Mouse (Mus musculus) midbrain, embryonic 11.5 days (tissue): ENCODE data around the gene Txndc15. TPM values are rescaled to one million over a fixed set of nuclear protein-coding genes. Genes with fewer than 3 reads are reported as not detected.

Experiments
- ATAC-seq: fragments of 200-750 bp; cut with Nextera tagmentation; 2 replicates; pipeline ENCODE4 v1.8.0; 2017; ENCODE audit warnings: moderate TSS enrichment, moderate library complexity; ENCODE audit not compliant: low FRiP score
- DNase-seq: peaks from one replicate; pipeline ENCODE4 v3.0.0; 2015; ENCODE audit warnings: low spot score; ENCODE audit errors: missing footprints
- H3K27ac ChIP-seq: fragments of 300-500 bp; sonication (generic); 2 replicates; pipeline ENCODE4 v1.5.1; 2014; ENCODE audit warnings: low read depth, low read length
- H3K27me3 ChIP-seq: fragments of 300-500 bp; sonication (generic); 2 replicates; pipeline ENCODE4 v1.6.1; 2014; ENCODE audit warnings: mild to moderate bottlenecking, low read length, moderate library complexity, mixed read lengths; ENCODE audit not compliant: control insufficient read depth, insufficient read depth
- H3K36me3 ChIP-seq: fragments of 300-500 bp; sonication (generic); 2 replicates; pipeline ENCODE4 v1.6.1; 2014; ENCODE audit warnings: mild to moderate bottlenecking, low read length, moderate library complexity, mixed read lengths; ENCODE audit not compliant: control insufficient read depth, insufficient read depth
- H3K4me1 ChIP-seq: fragments of 300-500 bp; sonication (generic); 2 replicates; pipeline ENCODE4 v1.6.1; 2014; ENCODE audit warnings: low read length; ENCODE audit not compliant: control insufficient read depth, insufficient read depth
- H3K4me2 ChIP-seq: fragments of 300-500 bp; sonication (generic); 2 replicates; pipeline ENCODE4 v1.6.1; 2014; ENCODE audit warnings: mild to moderate bottlenecking, moderate library complexity
- H3K4me3 ChIP-seq: fragments of 300-500 bp; sonication (generic); 2 replicates; pipeline ENCODE4 v1.5.1; 2014; ENCODE audit warnings: low read depth, low read length
- H3K9ac ChIP-seq: fragments of 300-500 bp; sonication (generic); 2 replicates; pipeline ENCODE4 v1.6.1; 2014; ENCODE audit warnings: low read length
- H3K9me3 ChIP-seq: fragments of 300-500 bp; sonication (generic); 2 replicates; pipeline ENCODE4 v1.6.1; 2016; ENCODE audit warnings: low read length; ENCODE audit not compliant: control insufficient read depth
- WGBS: fragments of 180-500 bp; shearing (Covaris S2); extraction: QIAGEN DNeasy Blood & Tissue Kit; methylation state at CpG from one replicate; pipeline ENCODE4 v1.1.7; 2014; 5-methylcytosine and 5-hydroxymethylcytosine counted together
- polyA plus RNA-seq: library from polyadenylated mRNA; unstranded; fragments of >200 nt; fragmentation: Nextera tagmentation; extraction: Ambion mirVana; gene quantifications from 2 replicates; pipeline ENCODE4 v1.2.1, GENCODE M21; 2014

Gene Txndc15
- polyA plus RNA-seq, 1 experiment from 2014 or later, result 91.4 TPM

- H3K27me3 ChIP-seq, result no peaks in the 10 kb centered on the region
- 71% methylated on average over 8 of the region's 8 CpGs for WGBS
- H3K27ac ChIP-seq, result no peak overlapping the region
- no peaks in the 10 kb centered on the region for H3K4me1 ChIP-seq
- no peaks in the 10 kb centered on the region for H3K9me3 ChIP-seq
- no peak overlapping the region for H3K4me3 ChIP-seq
- H3K4me2 ChIP-seq, result no peak overlapping the region
- no peaks in the 10 kb centered on the region for H3K36me3 ChIP-seq
- H3K9ac ChIP-seq, result no peak overlapping the region
- no peak for DNase-seq
- ATAC-seq, result no peak
Observed at GRCm38 (mm10) chr13:55742306-55742705, 27.9 kb downstream of the Txndc15 start.

- Histone ChIP-seq H3K9ac (no peak overlapping the region), H3K27ac (no peak overlapping the region), H3K27me3 (no peaks in the 10 kb centered on the region), H3K9me3 (no peaks in the 10 kb centered on the region), H3K4me3 (no peak overlapping the region), H3K36me3 (no peaks in the 10 kb centered on the region), H3K4me2 (no peak overlapping the region), H3K4me1 (peaks cover 7% of the 10 kb centered on the region)
- 81% methylated on average over 13 of the region's 13 CpGs for WGBS
- no peak for DNase-seq
- no peak for ATAC-seq
Observed at GRCm38 (mm10) chr13:55754380-55754779, 39.9 kb downstream of the Txndc15 start.

- Histone ChIP-seq H3K9me3 (no peaks in the 10 kb centered on the region), H3K4me1 (peaks cover 3% of the 10 kb centered on the region; the same call in 1 of the 2 replicates), H3K36me3 (no peaks in the 10 kb centered on the region), H3K4me2 (no peak overlapping the region), H3K27me3 (no peaks in the 10 kb centered on the region), H3K27ac (no peak overlapping the region), H3K4me3 (no peak overlapping the region), H3K9ac (no peak overlapping the region)
- ATAC-seq (no peak), DNase-seq (peak; percentile 87)
- 46% methylated on average over 8 of the region's 8 CpGs for WGBS
Observed at GRCm38 (mm10) chr13:55756789-55757188, 42.3 kb downstream of the Txndc15 start.

GRCm38 (mm10) chr13:55757645-55758044 is 43.2 kb downstream of the Txndc15 start:
- DNase-seq (peak; percentile 82), ATAC-seq (no peak)
- H3K27ac ChIP-seq, result no peak overlapping the region
- H3K4me1 ChIP-seq, result peaks cover 3% of the 10 kb centered on the region; the same call in 1 of the 2 replicates
- no peak overlapping the region for H3K4me2 ChIP-seq
- H3K27me3 ChIP-seq, result no peaks in the 10 kb centered on the region
- no peaks in the 10 kb centered on the region for H3K36me3 ChIP-seq
- H3K9me3 ChIP-seq, result no peaks in the 10 kb centered on the region
- no peak overlapping the region for H3K4me3 ChIP-seq
- WGBS, result 87% methylated on average over 6 of the region's 6 CpGs
- H3K9ac ChIP-seq, result no peak overlapping the region

- Histone ChIP-seq H3K4me3 (no peak overlapping the region), H3K4me1 (peaks cover 3% of the 10 kb centered on the region; the same call in 1 of the 2 replicates), H3K27me3 (no peaks in the 10 kb centered on the region), H3K27ac (no peak overlapping the region), H3K9me3 (no peaks in the 10 kb centered on the region), H3K4me2 (no peak overlapping the region), H3K9ac (no peak overlapping the region), H3K36me3 (no peaks in the 10 kb centered on the region)
- DNase-seq (peak; percentile 77), ATAC-seq (no peak)
- WGBS, result 61% methylated on average over 10 of the region's 10 CpGs
Observed at GRCm38 (mm10) chr13:55760576-55760975, 46.1 kb downstream of the Txndc15 start.

- no peak overlapping the region for H3K4me3 ChIP-seq
- 81% methylated on average over 10 of the region's 10 CpGs for WGBS
- no peak overlapping the region for H3K9ac ChIP-seq
- peaks cover 3% of the 10 kb centered on the region; the same call in 1 of the 2 replicates for H3K4me1 ChIP-seq
- H3K36me3 ChIP-seq, result no peaks in the 10 kb centered on the region
- H3K27ac ChIP-seq, result no peak overlapping the region
- H3K4me2 ChIP-seq, result no peak overlapping the region
- no peaks in the 10 kb centered on the region for H3K27me3 ChIP-seq
- no peaks in the 10 kb centered on the region for H3K9me3 ChIP-seq
- no peak for ATAC-seq
- peak; percentile 76 for DNase-seq
Observed at GRCm38 (mm10) chr13:55761486-55761885, 47.0 kb downstream of the Txndc15 start.

GRCm38 (mm10) chr13:55774352-55774751 is 59.9 kb downstream of the Txndc15 start:
- Histone ChIP-seq H3K9me3 (no peaks in the 10 kb centered on the region), H3K4me3 (no peak overlapping the region), H3K4me1 (no peaks in the 10 kb centered on the region), H3K36me3 (no peaks in the 10 kb centered on the region), H3K9ac (no peak overlapping the region), H3K27ac (no peak overlapping the region), H3K27me3 (no peaks in the 10 kb centered on the region), H3K4me2 (no peak overlapping the region)
- no peak for ATAC-seq
- DNase-seq, result no peak
- 89% methylated on average over 7 of the region's 7 CpGs for WGBS

- ATAC-seq (no peak), DNase-seq (no peak)
- Histone ChIP-seq H3K9ac (no peak overlapping the region), H3K4me2 (no peak overlapping the region), H3K4me1 (no peaks in the 10 kb centered on the region), H3K9me3 (no peaks in the 10 kb centered on the region), H3K4me3 (no peak overlapping the region), H3K27ac (no peak overlapping the region), H3K36me3 (no peaks in the 10 kb centered on the region), H3K27me3 (no peaks in the 10 kb centered on the region)
- WGBS, result 73% methylated on average over 11 of the region's 11 CpGs
Observed at GRCm38 (mm10) chr13:55775056-55775455, 60.6 kb downstream of the Txndc15 start.
